Mouse (Mus musculus): ENCODE data around the gene Pcbp3. TPM values are rescaled to one million over a fixed set of nuclear protein-coding genes. Genes with fewer than 3 reads are reported as not detected.

Pcbp3 gene
- total and polyA plus RNA-seq, 3 experiments: not detected

DNA sequence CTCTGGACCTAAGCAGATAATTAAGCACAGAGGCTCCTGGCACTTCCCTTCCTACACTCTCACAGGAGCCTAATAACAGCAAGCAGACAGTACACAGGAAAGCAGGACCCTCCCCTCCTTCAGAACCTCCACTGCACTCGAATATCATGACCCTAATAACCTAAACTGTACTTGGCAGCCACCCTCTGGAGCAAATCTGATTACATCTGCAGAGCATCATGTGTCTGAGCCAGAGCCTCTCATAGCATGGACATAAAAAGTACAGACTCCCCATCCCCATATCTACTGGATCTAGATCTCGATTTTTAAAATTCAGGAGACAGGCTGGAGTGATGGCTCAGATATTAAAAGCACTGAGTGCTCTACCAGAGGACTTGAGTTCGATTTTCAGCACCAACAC lies 58.0 kb downstream of the Pcbp3 start:
- H3K4me2 ChIP-seq (ENCODE audit: insufficient read depth, low read depth, poor library complexity, severe bottlenecking): no peak overlapping the region
- in situ Hi-C loops (cut with MboI; ENCODE audit: low pct_ligation_motif_present, low pct_unique_long_range_greater_than_20kb, low sequenced_read_pairs) (no loop called here), dilution Hi-C loops (cut with MboI; ENCODE audit: extremely low pct_ligation_motif_present, extremely low pct_unique_long_range_greater_than_20kb, low sequenced_read_pairs) (no loop called here)
- no peaks in the 10 kb centered on the region for H3K36me3 ChIP-seq (replicated peaks in 1 of 2; ENCODE audit: control insufficient read depth in 1 of 2, insufficient read depth in 1 of 2, low read length in 1 of 2)
- no peaks in the 10 kb centered on the region for H3K9me3 ChIP-seq (replicated peaks; ENCODE audit: low read length)
- H3K4me1 ChIP-seq (ENCODE audit: control insufficient read depth in 1 of 2, insufficient read depth in 2 of 2): no peaks in the 10 kb centered on the region
- no peaks in the 10 kb centered on the region for H3K79me2 ChIP-seq (replicated peaks; ENCODE audit: control insufficient read depth, extremely low read depth, insufficient read depth, poor library complexity, severe bottlenecking)
- peaks cover 75% of the 10 kb centered on the region for H3K27me3 ChIP-seq (replicated peaks)
- no peak for TF ChIP-seq CTCF (conservative IDR thresholded peaks at IDR 0.05 in 1 of 2, IDR thresholded peaks at IDR 0.05 in 1 of 2; ENCODE audit: low read depth in 2 of 2, low read length in 2 of 2)
- no peak for TF ChIP-seq MAFK (IDR thresholded peaks at IDR 0.05; ENCODE audit: insufficient replicate concordance, low read length)
- TF ChIP-seq IRF4 (IDR thresholded peaks at IDR 0.05; ENCODE audit: low read depth, low read length): no peak
- no peak for TF ChIP-seq PAX5 (IDR thresholded peaks at IDR 0.05; ENCODE audit: low read length)
- TF ChIP-seq TCF12 (IDR thresholded peaks at IDR 0.05; ENCODE audit: low read depth, low read length): no peak
- TF ChIP-seq E2F4 (IDR thresholded peaks at IDR 0.05; ENCODE audit: insufficient replicate concordance, low read depth, low read length): no peak
- TF ChIP-seq BHLHE40 (IDR thresholded peaks at IDR 0.05; ENCODE audit: low read depth, low read length): no peak
- TF ChIP-seq TBP (conservative IDR thresholded peaks at IDR 0.05; ENCODE audit: low read depth, low read length): no peak
- TF ChIP-seq ZKSCAN1 (IDR thresholded peaks at IDR 0.05; ENCODE audit: borderline replicate concordance, low read depth, low read length): no peak
- TF ChIP-seq ETS1 (conservative IDR thresholded peaks at IDR 0.05; ENCODE audit: low read depth, low read length): no peak
- no peak for TF ChIP-seq UBTF (IDR thresholded peaks at IDR 0.05; ENCODE audit: low read depth, low read length)
- no peak for TF ChIP-seq ZC3H11A (IDR thresholded peaks at IDR 0.05; ENCODE audit: low read depth, low read length)
- no peak for TF ChIP-seq POLR2AphosphoS2 (IDR thresholded peaks at IDR 0.05; ENCODE audit: low read depth, low read length)
- TF ChIP-seq POLR2A (IDR thresholded peaks at IDR 0.05; ENCODE audit: low read depth, low read length): no peak
- TF ChIP-seq RAD21 (IDR thresholded peaks at IDR 0.05; ENCODE audit: low read depth, low read length): no peak
- TF ChIP-seq GABPA (IDR thresholded peaks at IDR 0.05; ENCODE audit: insufficient replicate concordance, low read depth, low read length): no peak
- TF ChIP-seq EP300 (IDR thresholded peaks at IDR 0.05; ENCODE audit: low read length): no peak
- no peak overlapping the region for H3K4me3 ChIP-seq (replicated peaks in 1 of 3; ENCODE audit: low read depth in 2 of 3, low read length in 2 of 3, poor library complexity in 1 of 3)
- no peak overlapping the region for H3K27ac ChIP-seq (ENCODE audit: insufficient read depth, low read depth)
- no peak overlapping the region for H3K9ac ChIP-seq (ENCODE audit: insufficient read depth, low read depth)
- DNase-seq (ENCODE audit: extremely low read depth): no peak

GRCm38 (mm10) chr10:76903099-76903498 lies 58.6 kb downstream of the Pcbp3 start:
- in situ Hi-C loops (cut with MboI; ENCODE audit: low pct_ligation_motif_present, low pct_unique_long_range_greater_than_20kb, low sequenced_read_pairs) (no loop called here), dilution Hi-C loops (cut with MboI; ENCODE audit: extremely low pct_ligation_motif_present, extremely low pct_unique_long_range_greater_than_20kb, low sequenced_read_pairs) (no loop called here)
- no peak for TF ChIP-seq MAFK (IDR thresholded peaks at IDR 0.05; ENCODE audit: insufficient replicate concordance, low read length)
- Histone ChIP-seq H3K4me3 (replicated peaks in 1 of 3; ENCODE audit: low read depth in 2 of 3, low read length in 2 of 3, poor library complexity in 1 of 3) (no peak overlapping the region), H3K27ac (ENCODE audit: insufficient read depth, low read depth) (no peak overlapping the region), H3K9ac (ENCODE audit: insufficient read depth, low read depth) (no peak overlapping the region), H3K4me2 (ENCODE audit: insufficient read depth, low read depth, poor library complexity, severe bottlenecking) (no peak overlapping the region), H3K9me3 (replicated peaks; ENCODE audit: low read length) (no peaks in the 10 kb centered on the region), H3K36me3 (replicated peaks in 1 of 2; ENCODE audit: control insufficient read depth in 1 of 2, insufficient read depth in 1 of 2, low read length in 1 of 2) (no peaks in the 10 kb centered on the region), H3K79me2 (replicated peaks; ENCODE audit: control insufficient read depth, extremely low read depth, insufficient read depth, poor library complexity, severe bottlenecking) (no peaks in the 10 kb centered on the region), H3K27me3 (replicated peaks) (peaks cover 76% of the 10 kb centered on the region), H3K4me1 (ENCODE audit: control insufficient read depth in 1 of 2, insufficient read depth in 2 of 2) (no peaks in the 10 kb centered on the region)
- no peak for DNase-seq (ENCODE audit: extremely low read depth)

Measured in CH12.LX (cell line).